Mouse (Mus musculus) limb, embryonic 12.5 days (tissue): ENCODE measurements around the gene Ankfn1. TPM values are rescaled to one million over a fixed set of nuclear protein-coding genes. Genes with fewer than 3 reads are reported as not detected.

ENCODE experiments used
- ATAC-seq: fragments of 200-750 bp; cut with Nextera tagmentation; 2 replicates; pipeline ENCODE4 v1.8.0; 2017; ENCODE audit warnings: low read depth, moderate TSS enrichment; ENCODE audit not compliant: insufficient number of reproducible peaks, insufficient read depth, low FRiP score, low TSS enrichment
- H3K27ac ChIP-seq: fragments of 300-500 bp; sonication (generic); 2 replicates; pipeline ENCODE4 v1.5.1; 2016; ENCODE audit warnings: mild to moderate bottlenecking, moderate library complexity
- H3K27me3 ChIP-seq: fragments of 300-500 bp; sonication (generic); 2 replicates; pipeline ENCODE4 v1.6.1; 2016; ENCODE audit warnings: mild to moderate bottlenecking, moderate library complexity
- H3K36me3 ChIP-seq: fragments of 300-500 bp; sonication (generic); 2 replicates; pipeline ENCODE4 v1.6.1; 2016; ENCODE audit warnings: mild to moderate bottlenecking, moderate library complexity
- H3K4me1 ChIP-seq: fragments of 300-500 bp; sonication (generic); replicated peaks from 2 replicates; pipeline ENCODE4 v1.6.1; 2016
- H3K4me2 ChIP-seq: fragments of 300-500 bp; sonication (generic); 2 replicates; pipeline ENCODE4 v1.6.1; 2016; ENCODE audit warnings: mild to moderate bottlenecking, moderate library complexity
- H3K4me3 ChIP-seq: fragments of 300-500 bp; sonication (generic); replicated peaks from 2 replicates; pipeline ENCODE4 v1.5.1; 2016; ENCODE audit warnings: mild to moderate bottlenecking
- H3K9ac ChIP-seq: fragments of 300-500 bp; sonication (generic); replicated peaks from 2 replicates; pipeline ENCODE4 v1.6.1; 2016; ENCODE audit warnings: mild to moderate bottlenecking, moderate library complexity
- H3K9me3 ChIP-seq: fragments of 300-500 bp; sonication (generic); 2 replicates; pipeline ENCODE4 v1.6.1; 2016; ENCODE audit warnings: mild to moderate bottlenecking, moderate library complexity
- WGBS: fragments of 180-500 bp; shearing (Covaris S2); methylation state at CpG from one replicate; pipeline ENCODE4 v1.1.7; 2016; 5-methylcytosine and 5-hydroxymethylcytosine counted together
- polyA plus RNA-seq: library from polyadenylated mRNA; unstranded; fragments of >200 nt; fragmentation: Nextera tagmentation; extraction: Ambion mirVana; gene quantifications from 2 replicates; pipeline ENCODE4 v1.2.1, GENCODE M21; 2016

The Ankfn1 gene
- polyA plus RNA-seq, 1 experiment from 2014 or later, result 0.53 TPM

- Histone ChIP-seq H3K36me3 (no peaks in the 10 kb centered on the region), H3K4me2 (peak overlapping the region; percentile 30), H3K27ac (0 out of 2 replicates have a peak overlapping the region, but pooled peaks have one; percentile 24), H3K4me1 (peaks cover 12% of the 10 kb centered on the region), H3K4me3 (0 out of 2 replicates have a peak overlapping the region, but pooled peaks have one; percentile 9), H3K27me3 (peaks cover 18% of the 10 kb centered on the region; the same call in 1 of the 2 replicates), H3K9me3 (no peaks in the 10 kb centered on the region), H3K9ac (no peak overlapping the region)
- WGBS, result 15% methylated on average over 9 of the region's 9 CpGs
- ATAC-seq, result 0 out of 2 replicates have a peak, but pooled peaks have one; percentile 37
Measured at GRCm38 (mm10) chr11:89515501-89515901, 262.0 kb downstream of the Ankfn1 start.

GRCm38 (mm10) chr11:89508675-89509324 lies 268.7 kb downstream of the Ankfn1 start:
- ATAC-seq, result no peak
- peak overlapping the region; percentile 13 for H3K4me2 ChIP-seq

GRCm38 (mm10) chr11:89506595-89507245 lies 270.7 kb downstream of the Ankfn1 start:
- no peak overlapping the region for H3K9ac ChIP-seq
- H3K27ac ChIP-seq, result no peak overlapping the region
- 53% methylated on average over 11 of the region's 11 CpGs for WGBS
- H3K4me1 ChIP-seq, result peaks cover 27% of the 10 kb centered on the region
- no peaks in the 10 kb centered on the region for H3K9me3 ChIP-seq
- no peaks in the 10 kb centered on the region for H3K36me3 ChIP-seq
- H3K4me3 ChIP-seq, result no peak overlapping the region
- ATAC-seq, result peak; percentile 80; the same call in 1 of the 2 replicates
- H3K27me3 ChIP-seq, result peaks cover 5% of the 10 kb centered on the region; the same call in 1 of the 2 replicates
- no peak overlapping the region for H3K4me2 ChIP-seq

More at GRCm38 (mm10) chr11:89508675-89509324, 268.7 kb downstream of the Ankfn1 start:
- Histone ChIP-seq H3K9me3 (no peaks in the 10 kb centered on the region), H3K36me3 (no peaks in the 10 kb centered on the region), H3K9ac (no peak overlapping the region), H3K27me3 (no peaks in the 10 kb centered on the region; the same call in 1 of the 2 replicates), H3K27ac (peak overlapping the region; percentile 50), H3K4me3 (no peak overlapping the region), H3K4me1 (peaks cover 27% of the 10 kb centered on the region)
- 19% methylated on average over 11 of the region's 11 CpGs for WGBS

- 79% methylated on average over 7 of the region's 7 CpGs for WGBS
Measured at GRCm38 (mm10) chr11:89505046-89505445, 272.4 kb downstream of the Ankfn1 start.

GRCm38 (mm10) chr11:89501796-89502195 lies 275.7 kb downstream of the Ankfn1 start:
- no peaks in the 10 kb centered on the region for H3K9me3 ChIP-seq
- no peak overlapping the region for H3K9ac ChIP-seq
- WGBS, result 38% methylated on average over 7 of the region's 7 CpGs
- H3K36me3 ChIP-seq, result no peaks in the 10 kb centered on the region
- no peak overlapping the region for H3K4me2 ChIP-seq
- no peak for ATAC-seq
- peaks cover 12% of the 10 kb centered on the region for H3K27me3 ChIP-seq
- no peak overlapping the region for H3K27ac ChIP-seq
- H3K4me3 ChIP-seq, result no peak overlapping the region
- H3K4me1 ChIP-seq, result peaks cover 6% of the 10 kb centered on the region; the same call in 1 of the 2 replicates

More at GRCm38 (mm10) chr11:89505046-89505445, 272.4 kb downstream of the Ankfn1 start:
- H3K4me2 ChIP-seq, result no peak overlapping the region
- peaks cover 12% of the 10 kb centered on the region for H3K27me3 ChIP-seq
- peaks cover 27% of the 10 kb centered on the region for H3K4me1 ChIP-seq
- no peak for ATAC-seq
- no peaks in the 10 kb centered on the region for H3K9me3 ChIP-seq
- H3K27ac ChIP-seq, result 0 out of 2 replicates have a peak overlapping the region, but pooled peaks have one; percentile 12
- H3K4me3 ChIP-seq, result no peak overlapping the region
- H3K9ac ChIP-seq, result no peak overlapping the region
- H3K36me3 ChIP-seq, result no peaks in the 10 kb centered on the region

- Histone ChIP-seq H3K27ac (no peak overlapping the region), H3K36me3 (no peaks in the 10 kb centered on the region), H3K9me3 (no peaks in the 10 kb centered on the region), H3K4me2 (no peak overlapping the region), H3K27me3 (peaks cover 12% of the 10 kb centered on the region), H3K9ac (no peak overlapping the region), H3K4me1 (peaks cover 3% of the 10 kb centered on the region; the same call in 1 of the 2 replicates), H3K4me3 (no peak overlapping the region)
- 84% methylated on average over 2 of the region's 2 CpGs for WGBS
- no peak for ATAC-seq
Measured at GRCm38 (mm10) chr11:89500961-89501360, 276.5 kb downstream of the Ankfn1 start.

GRCm38 (mm10) chr11:89481084-89481483 lies 296.4 kb downstream of the Ankfn1 start:
- H3K4me2 ChIP-seq, result no peak overlapping the region
- H3K9ac ChIP-seq, result no peak overlapping the region
- H3K27ac ChIP-seq, result no peak overlapping the region
- no peak overlapping the region for H3K4me3 ChIP-seq
- H3K4me1 ChIP-seq, result peaks cover 11% of the 10 kb centered on the region; the same call in 1 of the 2 replicates
- 48% methylated on average over 6 of the region's 6 CpGs for WGBS
- H3K27me3 ChIP-seq, result no peaks in the 10 kb centered on the region
- no peaks in the 10 kb centered on the region for H3K9me3 ChIP-seq
- no peak for ATAC-seq
- no peaks in the 10 kb centered on the region for H3K36me3 ChIP-seq

- ATAC-seq, result no peak
- no peak overlapping the region for H3K27ac ChIP-seq
- H3K4me2 ChIP-seq, result no peak overlapping the region
- H3K9me3 ChIP-seq, result no peaks in the 10 kb centered on the region
- H3K9ac ChIP-seq, result no peak overlapping the region
- H3K36me3 ChIP-seq, result no peaks in the 10 kb centered on the region
- H3K4me3 ChIP-seq, result no peak overlapping the region
- no peaks in the 10 kb centered on the region for H3K27me3 ChIP-seq
- H3K4me1 ChIP-seq, result peaks cover 7% of the 10 kb centered on the region; the same call in 1 of the 2 replicates
- WGBS, result 65% methylated on average over 5 of the region's 5 CpGs
Measured at GRCm38 (mm10) chr11:89476927-89477326, 300.5 kb downstream of the Ankfn1 start.

GRCm38 (mm10) chr11:89476047-89476446 lies 301.4 kb downstream of the Ankfn1 start:
- Histone ChIP-seq H3K36me3 (no peaks in the 10 kb centered on the region), H3K4me1 (peaks cover 7% of the 10 kb centered on the region; the same call in 1 of the 2 replicates), H3K4me2 (no peak overlapping the region), H3K27ac (no peak overlapping the region), H3K4me3 (no peak overlapping the region), H3K9me3 (no peaks in the 10 kb centered on the region), H3K9ac (no peak overlapping the region), H3K27me3 (no peaks in the 10 kb centered on the region)
- 66% methylated on average over 4 of the region's 4 CpGs for WGBS
- ATAC-seq, result no peak

- ATAC-seq, result no peak
- H3K4me2 ChIP-seq, result no peak overlapping the region
- no peaks in the 10 kb centered on the region for H3K27me3 ChIP-seq
- H3K4me1 ChIP-seq, result 0 out of 2 replicates have a peak, but pooled peaks cover 4% of the 10 kb centered on the region
- H3K27ac ChIP-seq, result no peak overlapping the region
- no peak overlapping the region for H3K4me3 ChIP-seq
- H3K9ac ChIP-seq, result no peak overlapping the region
- no peaks in the 10 kb centered on the region for H3K9me3 ChIP-seq
- 82% methylated on average over 4 of the region's 4 CpGs for WGBS
- H3K36me3 ChIP-seq, result no peaks in the 10 kb centered on the region
Measured at GRCm38 (mm10) chr11:89472871-89473270, 304.6 kb downstream of the Ankfn1 start.

GRCm38 (mm10) chr11:89465381-89465780 lies 312.1 kb downstream of the Ankfn1 start:
- Histone ChIP-seq H3K9ac (no peak overlapping the region), H3K27ac (no peak overlapping the region), H3K36me3 (no peaks in the 10 kb centered on the region), H3K4me2 (no peak overlapping the region), H3K27me3 (no peaks in the 10 kb centered on the region), H3K4me1 (no peaks in the 10 kb centered on the region), H3K9me3 (no peaks in the 10 kb centered on the region), H3K4me3 (no peak overlapping the region)
- no peak for ATAC-seq
- WGBS, result 91% methylated on average over 4 of the region's 4 CpGs
